Mouse (Mus musculus): Measurements from ENCODE around the gene Smagp.

Gene Smagp

GRCm38 (mm10) chr15:100636700-100637501 is at the start of gene Smagp:
Gene Smagp (minus strand): TSS chr15:100636940.
- DNase-seq (ENCODE audit: low spot score), result peak; percentile 70

DNA sequence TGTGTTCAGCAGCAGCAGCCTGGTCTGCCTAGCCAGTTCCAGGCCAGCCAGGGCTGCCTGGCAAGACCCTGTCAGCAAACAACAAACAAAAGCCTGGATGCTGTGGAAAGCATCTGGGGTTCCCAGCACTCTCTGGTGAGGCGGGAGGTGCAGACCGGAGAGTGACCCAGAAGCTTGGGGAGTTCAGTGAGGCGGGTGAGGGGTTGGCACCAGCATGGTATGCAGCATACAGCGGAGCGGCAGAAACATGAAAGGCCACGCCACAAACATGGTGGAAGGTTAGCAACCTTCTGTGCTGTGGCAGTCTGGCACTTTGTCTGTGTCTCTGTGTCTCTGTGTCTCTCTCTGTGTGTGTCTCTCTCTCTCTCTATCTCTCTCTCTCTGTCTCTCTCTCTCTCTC is 49.7 kb upstream of the Smagp start:
- DNase-seq (ENCODE audit: low spot score), result no peak

DNA sequence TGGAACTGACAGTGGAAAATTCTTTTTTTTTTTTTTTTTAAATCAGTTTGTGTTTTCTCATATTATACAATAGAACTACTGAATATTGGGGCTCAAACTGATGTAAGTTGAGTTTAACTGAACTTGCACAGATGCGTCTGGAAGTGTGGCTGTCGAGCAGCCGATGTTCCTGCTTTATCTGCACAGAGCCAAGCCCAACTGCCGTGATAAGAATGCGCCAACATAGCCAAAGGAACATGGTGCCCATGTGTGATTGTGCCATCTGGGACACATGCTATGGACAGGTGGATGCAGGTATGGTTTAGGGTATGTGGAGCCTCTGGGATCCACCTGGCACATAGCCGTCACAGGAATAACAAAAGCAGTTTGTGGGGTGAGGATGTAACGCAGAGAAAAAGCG is 49.1 kb upstream of the Smagp start:
- DNase-seq (ENCODE audit: low spot score), result no peak

- no peak for DNase-seq (ENCODE audit: low spot score)
These were observed 48.5 kb upstream of the Smagp start for GRCm38 (mm10) chr15:100685255-100685654.

DNA sequence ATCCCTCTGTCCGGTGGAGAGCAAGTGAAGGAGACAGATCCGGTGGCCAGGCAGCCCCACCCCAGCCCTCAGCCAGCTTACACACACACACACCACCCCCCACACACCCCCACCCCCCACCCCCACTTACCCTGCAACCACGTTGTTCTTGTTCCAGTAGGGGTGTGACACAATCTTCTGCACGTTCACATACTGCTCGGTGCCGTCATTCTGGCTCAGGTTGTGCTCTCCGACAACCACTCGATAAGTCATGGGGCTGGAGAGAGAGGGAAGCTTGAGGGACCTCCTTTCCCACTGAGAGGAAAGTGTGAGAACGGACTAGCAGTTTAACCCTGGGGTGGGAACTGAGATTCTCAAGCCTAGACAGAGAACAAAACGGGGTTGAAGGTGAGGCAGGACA is 47.7 kb upstream of the Smagp start:
- DNase-seq (ENCODE audit: low spot score), result no peak

GRCm38 (mm10) chr15:100683041-100683440 is 46.3 kb upstream of the Smagp start:
- peak; percentile 78 for DNase-seq (ENCODE audit: low spot score)

DNA sequence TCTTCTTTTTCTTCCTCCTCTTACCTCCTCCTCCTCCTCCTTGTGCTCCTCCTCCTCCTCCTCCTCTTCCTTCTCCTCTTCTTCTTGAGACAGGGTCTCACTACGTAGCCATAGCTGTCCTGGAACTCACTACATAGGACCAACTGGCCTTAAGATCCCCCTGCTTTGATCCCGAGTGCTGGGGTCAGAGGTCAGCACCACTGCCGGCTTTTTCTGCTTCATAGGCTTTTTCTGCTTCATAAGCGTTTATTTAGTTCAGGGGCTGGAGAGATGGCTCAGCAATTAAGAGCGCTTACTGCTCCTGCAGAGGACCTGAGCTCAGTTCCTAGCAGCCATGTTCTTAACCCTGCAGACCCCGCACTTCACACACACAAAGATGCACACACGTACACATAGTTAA is 45.0 kb upstream of the Smagp start:
- DNase-seq (ENCODE audit: low spot score), result peak; percentile 73

- DNase-seq (ENCODE audit: low spot score), result no peak
These were observed 43.6 kb upstream of the Smagp start for GRCm38 (mm10) chr15:100680381-100680780.

DNA sequence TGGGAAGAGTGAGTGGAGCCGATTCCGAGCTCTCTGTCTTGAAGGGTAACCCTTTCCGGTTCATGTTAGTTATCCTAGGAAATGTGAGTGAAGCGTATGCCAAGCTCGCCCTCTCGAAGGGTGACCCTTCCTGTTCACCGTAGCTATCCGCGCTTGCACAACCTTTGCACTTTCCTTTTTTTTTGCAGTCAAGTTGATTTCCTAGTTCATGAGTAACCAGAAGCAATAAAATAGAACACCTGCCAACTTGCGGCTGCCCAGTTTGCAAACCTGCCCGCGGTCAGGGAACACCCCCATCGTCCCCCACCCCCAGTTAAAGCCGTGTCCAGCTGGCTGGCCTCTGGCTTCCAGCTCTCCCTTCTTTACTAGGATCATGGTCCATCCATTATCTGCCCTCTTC is 42.3 kb upstream of the Smagp start:
- peak; percentile 79 for DNase-seq (ENCODE audit: low spot score)

DNA sequence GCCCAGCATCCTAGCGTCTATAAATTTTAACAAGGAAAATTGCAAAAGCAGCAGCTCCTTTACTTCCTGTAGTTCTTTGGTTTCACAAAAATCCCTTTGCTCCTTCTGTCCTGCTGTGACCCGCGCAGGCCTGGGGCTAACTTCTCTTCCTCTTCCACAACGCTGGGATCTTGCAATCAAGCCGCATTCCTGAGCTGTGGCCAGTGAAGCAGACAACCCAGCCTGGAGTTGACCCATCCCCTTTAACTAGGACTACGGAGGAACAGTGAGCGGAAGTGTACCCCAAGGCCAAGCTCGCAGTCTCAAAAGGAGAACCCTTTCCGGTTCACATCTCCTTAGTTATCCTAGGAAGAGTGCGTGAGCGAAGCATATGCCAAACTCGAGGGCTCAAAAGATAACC is 41.8 kb upstream of the Smagp start:
- peak; percentile 46 for DNase-seq (ENCODE audit: low spot score)

DNA sequence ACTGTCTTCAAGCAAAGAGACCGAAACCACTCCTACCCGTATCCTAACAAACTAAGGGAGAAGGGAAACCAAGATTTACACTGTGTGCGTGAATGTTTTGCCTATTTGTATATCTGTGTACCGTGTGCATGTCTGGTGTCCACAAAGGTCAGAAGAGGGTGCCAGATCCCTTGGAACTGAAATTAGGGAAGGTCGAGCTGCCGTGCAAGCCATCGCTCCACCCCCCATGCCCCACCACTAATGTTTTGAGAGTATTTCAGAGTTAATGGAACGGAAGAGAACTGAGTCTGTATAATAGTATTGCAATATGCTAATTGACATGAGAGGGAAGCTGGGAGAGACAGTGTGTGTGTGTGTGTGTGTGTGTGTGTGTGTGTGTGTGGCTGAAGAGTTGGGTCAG is 40.9 kb upstream of the Smagp start:
- no peak for DNase-seq (ENCODE audit: low spot score)

- DNase-seq (ENCODE audit: low spot score), result no peak
These were observed 39.8 kb upstream of the Smagp start for GRCm38 (mm10) chr15:100676521-100676920.

DNA sequence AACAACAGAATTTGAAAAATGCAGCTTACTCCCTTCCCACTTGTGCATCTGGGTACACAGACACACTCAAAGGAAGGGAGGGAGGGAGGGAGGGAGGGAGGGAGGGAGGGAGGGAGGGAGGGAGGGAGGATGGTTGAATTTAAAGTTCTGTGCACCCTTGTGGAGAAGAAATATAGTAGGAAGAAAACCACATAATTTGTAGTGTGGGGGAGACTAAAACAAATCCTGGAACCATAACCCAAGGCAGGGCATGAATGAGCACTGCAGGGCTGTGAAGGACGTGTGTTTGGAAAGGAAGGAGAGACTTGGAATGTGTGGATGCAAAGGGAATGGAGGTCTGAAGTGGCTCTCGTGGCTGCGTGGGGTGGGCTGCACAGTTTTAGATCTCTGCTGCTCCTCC is 38.7 kb upstream of the Smagp start:
- DNase-seq (ENCODE audit: low spot score), result no peak

DNA sequence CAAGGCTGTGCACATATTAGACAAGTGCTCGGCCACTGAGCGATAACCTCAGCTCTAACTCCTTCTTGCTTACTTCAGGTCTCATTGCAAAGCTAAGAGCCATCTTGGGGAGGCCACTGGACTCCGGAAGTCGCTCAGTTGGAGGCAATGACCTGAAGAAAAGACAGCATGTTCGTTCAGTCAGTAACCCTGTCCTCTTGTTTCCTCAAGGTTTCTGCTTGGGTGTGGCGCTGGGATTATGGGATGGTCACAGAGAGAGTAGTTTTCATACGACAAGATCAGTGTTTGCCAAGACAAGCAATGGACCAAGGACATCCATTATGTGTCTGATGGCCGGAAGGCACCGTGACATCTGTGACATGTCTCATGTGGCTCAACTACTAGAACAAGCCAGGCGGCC is 37.8 kb upstream of the Smagp start:
- no peak for DNase-seq (ENCODE audit: low spot score)

- DNase-seq (ENCODE audit: low spot score), result peak; percentile 39
These were observed 37.0 kb upstream of the Smagp start for GRCm38 (mm10) chr15:100673585-100674391.

DNA sequence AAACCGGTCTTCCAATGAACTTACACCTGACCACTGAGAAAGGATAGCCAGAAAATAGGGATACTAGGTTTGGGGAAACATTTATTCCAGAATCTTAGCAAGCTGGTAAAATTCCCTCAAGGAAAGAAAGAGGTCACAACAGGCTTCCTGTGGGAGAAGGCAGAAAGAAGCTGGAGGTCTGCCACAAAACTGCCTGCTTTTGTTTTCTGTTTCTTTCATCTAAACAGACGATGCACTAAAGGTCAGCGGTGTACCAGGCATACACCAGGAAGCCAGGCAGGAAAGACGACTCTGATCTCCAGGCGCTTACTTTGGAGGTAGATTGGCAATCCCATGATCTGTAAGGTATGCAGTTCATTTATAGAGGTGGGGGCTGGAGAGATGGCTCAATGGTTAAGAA is 34.1 kb upstream of the Smagp start:
- no peak for DNase-seq (ENCODE audit: low spot score)

GRCm38 (mm10) chr15:100670004-100670403 is 33.3 kb upstream of the Smagp start:
- no peak for DNase-seq (ENCODE audit: low spot score)

DNA sequence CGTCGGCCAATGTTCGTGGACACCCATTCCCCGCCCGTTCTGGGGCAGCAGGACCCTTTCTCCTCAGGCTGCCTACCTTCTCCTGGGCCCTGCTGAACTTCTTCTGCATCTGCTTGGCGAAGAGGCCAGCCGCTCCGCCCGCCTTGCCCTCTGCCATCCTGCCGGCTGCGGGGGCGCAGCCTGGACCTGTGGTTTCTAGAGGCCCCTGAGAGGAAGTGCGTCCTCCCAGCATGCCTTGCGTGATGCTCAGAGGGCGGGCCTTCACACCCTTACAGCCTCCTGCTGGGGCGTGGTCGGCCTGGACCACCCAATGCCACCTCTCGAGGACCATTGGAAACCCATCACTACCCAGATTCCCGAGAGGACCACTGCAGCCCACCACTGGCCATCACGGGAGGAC is 32.6 kb upstream of the Smagp start, which contains the start of gene Bin2:
Gene Bin2, minus strand, starts transcription at position 217 of the 400 bp plus-strand sequence.
- DNase-seq (ENCODE audit: low spot score), result no peak

DNA sequence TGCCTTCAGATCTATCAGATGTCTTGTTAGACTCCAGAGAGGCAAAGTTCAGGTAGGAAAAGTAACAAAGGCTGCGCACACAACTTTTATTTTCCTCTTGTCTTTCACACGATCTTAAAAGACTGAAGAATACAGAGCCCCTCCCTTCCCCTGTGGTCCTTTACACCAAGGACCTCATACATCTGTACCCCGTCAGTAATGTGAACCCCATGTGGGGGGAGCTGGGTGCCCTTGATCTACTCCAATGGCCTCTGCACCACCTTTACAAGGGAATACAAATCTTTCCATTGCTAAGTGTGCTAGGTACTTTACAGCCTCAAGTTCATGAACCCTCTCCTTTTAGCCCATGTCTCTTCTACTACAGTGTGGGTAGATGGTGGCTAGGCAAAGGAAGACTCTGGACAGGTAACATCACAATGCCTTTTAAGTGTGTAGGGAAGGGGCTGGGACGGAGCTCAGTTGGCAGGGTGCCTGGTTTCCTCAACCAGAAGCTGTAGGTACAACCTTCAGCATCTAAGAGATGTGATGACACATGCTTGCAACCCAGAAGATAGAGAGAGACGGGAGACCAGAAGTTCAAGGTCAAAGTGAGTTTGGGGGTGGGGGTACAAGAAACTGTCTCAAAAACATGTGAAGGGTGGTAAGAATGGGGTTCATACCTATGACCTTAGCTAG is 31.3 kb upstream of the Smagp start:
- no peak for DNase-seq (ENCODE audit: low spot score)

- DNase-seq (ENCODE audit: low spot score), result no peak
These were observed 30.7 kb upstream of the Smagp start for GRCm38 (mm10) chr15:100667420-100667819.

DNA sequence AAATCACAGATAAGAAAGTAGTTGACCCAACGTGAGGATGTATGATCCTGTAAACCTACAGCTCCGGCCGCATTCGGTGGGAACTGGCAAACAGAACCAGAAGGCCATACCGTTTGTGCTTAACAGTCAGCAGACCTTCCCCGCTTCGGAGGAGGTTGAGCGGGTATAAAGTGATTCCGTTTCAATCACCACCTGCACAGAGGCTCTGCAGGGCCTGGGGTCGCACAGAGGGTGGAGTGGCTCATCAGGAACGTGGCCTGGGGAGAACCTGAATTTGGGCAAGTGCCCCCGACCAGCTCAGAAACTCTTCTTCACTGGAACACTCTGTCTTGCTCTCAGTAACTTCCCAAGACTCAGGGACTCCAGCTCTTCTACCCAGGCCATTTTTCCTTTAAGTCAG is 30.1 kb upstream of the Smagp start:
- no peak for DNase-seq (ENCODE audit: low spot score)

DNA sequence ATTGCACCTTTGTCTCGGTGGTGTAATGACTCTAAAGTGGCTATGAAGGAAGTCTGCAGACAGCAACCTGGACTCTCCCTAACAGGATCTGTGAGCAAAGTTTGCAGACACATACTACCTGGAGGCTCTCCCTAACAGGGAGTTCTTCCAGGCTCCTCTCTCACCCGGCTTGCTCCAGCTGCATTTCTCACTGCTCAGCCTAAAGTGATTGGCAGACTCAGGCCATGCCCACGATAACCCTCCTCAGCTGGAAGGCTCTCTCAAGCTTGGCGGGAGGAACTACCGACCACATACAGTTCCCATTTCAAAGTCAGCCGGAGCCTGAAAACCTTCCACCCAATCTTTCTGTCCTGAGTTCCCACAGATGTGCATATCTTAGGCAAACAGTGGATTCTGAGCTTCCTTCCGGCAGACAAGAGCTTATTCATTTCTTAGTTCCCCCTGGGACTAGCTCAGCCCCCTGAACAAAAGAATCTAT is 29.5 kb upstream of the Smagp start:
- DNase-seq (ENCODE audit: low spot score), result no peak

Data from yolk sac, embryonic 10.5 days (tissue).